Mouse (Mus musculus) c-Kit-positive CD71-positive TER-119-positive erythroid progenitor cells, embryonic 14.5 days (primary cell): ENCODE data around the gene Apoc3.

Experiments used
- DNase-seq: peaks from one replicate; pipeline ENCODE4 v3.0.0-alpha.2; 2013; ENCODE audit warnings: low spot score

Gene Apoc3

DNA sequence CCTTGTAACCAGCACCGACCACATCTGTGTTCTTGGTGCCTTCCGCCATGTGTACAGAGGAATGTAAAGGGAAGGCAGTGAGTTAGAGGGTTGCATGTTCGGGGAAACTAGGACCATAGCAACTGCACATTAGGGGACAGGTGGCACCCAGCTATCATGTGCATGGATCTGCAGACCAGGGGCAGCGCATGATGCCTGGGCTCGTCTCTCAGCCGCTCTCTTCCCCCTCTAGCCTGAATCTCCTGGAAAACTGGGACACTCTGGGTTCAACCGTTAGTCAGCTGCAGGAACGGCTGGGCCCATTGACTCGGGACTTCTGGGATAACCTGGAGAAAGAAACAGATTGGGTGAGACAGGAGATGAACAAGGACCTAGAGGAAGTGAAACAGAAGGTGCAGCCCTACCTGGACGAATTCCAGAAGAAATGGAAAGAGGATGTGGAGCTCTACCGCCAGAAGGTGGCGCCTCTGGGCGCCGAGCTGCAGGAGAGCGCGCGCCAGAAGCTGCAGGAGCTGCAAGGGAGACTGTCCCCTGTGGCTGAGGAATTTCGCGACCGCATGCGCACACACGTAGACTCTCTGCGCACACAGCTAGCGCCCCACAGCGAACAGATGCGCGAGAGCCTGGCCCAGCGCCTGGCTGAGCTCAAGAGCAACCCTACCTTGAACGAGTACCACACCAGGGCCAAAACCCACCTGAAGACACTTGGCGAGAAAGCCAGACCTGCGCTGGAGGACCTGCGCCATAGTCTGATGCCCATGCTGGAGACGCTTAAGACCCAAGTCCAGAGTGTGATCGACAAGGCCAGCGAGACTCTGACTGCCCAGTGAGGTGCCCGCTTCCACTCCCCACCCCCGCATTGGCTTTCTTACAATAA is 5.6 kb downstream of the Apoc3 start:
- DNase-seq: peak; percentile 39

DNA sequence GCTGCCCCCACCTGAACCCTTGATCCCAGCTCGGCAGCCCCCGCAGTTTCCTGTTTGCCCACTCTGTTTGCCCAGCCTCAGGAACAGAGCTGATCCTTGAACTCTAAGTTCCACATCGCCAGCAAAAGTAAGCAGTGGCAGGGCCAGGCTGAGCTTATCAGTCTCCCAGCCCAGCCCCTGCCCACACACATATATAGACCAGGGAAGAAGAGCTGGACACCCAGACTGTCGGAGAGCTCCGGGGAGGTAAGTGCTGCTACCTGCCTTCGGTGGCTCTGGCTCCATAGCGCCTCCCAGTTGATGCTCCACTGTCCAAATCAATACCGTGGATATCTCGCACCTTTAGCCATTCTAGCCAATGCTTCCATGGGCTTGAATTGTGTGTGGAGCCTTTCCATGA is 6.9 kb downstream of the Apoc3 start, which contains the start of gene Apoa1:
TSS of gene Apoa1 (plus strand) at position 90 of the 400 bp plus-strand sequence.
- DNase-seq: no peak

DNA sequence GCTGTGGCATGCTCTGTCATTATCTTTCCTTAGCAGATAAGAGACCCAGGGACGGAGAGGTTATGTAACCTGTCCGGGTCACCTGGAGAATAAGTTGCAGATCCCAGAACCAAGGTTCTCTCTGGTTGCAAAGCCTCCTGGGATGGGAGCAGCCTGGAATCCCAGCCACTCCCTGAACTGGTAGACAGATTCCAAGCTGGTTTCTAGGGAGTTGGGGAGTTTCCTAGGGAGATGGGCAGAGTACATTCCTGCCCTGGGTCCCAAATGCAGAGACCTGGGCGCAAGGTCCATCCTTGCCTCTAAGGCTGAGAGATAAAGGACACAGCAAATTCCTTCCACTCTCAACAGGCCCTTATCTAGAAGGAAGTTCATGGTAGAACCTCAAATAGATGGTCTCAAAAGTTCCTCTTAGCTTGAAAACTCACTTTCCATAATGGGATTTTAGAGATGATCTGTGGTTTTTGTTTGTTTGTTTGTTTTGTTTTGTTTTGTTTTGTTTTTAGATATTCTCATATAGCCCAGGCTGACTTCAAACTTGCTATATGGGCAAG is 8.3 kb downstream of the Apoc3 start:
- no peak for DNase-seq

DNA sequence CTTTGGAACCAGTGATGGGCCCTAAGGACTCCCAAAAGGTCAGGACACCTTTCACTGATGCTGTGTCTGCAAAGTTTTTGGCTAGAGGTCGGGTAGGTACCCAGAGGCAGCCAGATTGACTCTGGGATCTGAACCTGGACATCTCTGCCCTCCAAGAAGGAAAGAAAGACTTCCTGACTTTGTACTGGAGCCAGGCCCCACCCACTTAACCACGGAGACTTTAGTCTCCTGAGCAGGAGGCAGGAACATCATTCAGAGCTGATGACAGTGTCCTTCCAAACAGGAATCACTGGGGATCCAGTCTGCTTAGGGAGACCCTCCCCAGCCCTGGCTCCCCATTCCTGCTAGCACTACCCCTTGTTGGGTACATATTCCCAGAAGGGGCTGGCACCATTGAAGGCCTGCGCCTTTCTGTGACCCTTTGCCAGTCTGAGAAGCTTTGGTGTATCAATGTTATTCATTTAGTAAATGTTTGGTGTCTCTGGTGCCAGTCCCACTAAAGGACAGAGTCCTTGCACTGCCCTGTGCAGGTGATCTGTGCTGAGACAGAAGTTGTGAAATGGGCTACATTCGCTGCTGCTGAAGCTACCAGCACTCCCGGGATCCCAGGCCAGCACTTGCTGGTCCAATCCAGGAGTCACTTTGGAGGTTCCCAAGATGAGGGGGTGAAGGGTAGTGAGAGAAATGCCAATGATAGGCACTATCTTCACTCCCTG is 10.3 kb downstream of the Apoc3 start:
- DNase-seq: no peak

DNA sequence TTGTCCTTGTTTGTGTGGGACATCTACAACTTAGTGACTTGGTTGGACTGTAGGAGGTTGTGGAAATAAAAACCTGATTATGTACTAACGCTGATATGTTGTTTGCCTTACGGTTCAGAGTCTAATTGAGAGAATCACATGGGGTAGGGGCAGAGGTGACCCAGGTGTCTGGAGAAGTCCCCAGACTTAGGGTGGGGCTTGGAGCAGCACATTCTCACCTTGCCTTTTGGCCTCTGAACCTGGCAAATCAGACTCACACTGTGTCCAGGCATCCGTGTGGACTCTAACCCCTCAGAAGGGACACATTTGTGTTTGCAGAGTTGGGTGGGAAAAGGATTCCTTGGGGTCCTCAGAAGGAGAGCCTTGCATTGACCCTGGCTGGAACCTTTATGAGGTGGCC is 11.3 kb downstream of the Apoc3 start:
- DNase-seq: no peak

DNA sequence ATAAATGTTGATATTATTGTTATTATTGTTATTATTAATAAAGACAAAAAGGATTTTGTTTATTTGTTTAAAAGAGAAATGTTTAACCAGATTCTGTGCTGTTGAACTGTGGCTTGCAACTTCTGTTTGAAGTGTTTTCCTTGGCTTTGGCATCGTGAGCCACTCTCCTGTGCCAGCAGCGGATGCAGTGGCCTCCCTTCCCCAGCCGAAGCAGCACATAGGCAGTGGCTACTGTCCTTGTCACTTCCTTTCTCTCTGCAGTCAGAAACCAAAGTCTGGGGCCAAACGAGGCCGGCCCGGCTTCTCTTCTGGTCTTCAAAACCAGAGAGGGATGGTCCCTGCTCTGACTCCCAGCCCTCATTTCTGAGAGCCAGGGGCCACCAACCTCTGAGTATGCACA is 12.3 kb downstream of the Apoc3 start:
- DNase-seq: no peak

DNA sequence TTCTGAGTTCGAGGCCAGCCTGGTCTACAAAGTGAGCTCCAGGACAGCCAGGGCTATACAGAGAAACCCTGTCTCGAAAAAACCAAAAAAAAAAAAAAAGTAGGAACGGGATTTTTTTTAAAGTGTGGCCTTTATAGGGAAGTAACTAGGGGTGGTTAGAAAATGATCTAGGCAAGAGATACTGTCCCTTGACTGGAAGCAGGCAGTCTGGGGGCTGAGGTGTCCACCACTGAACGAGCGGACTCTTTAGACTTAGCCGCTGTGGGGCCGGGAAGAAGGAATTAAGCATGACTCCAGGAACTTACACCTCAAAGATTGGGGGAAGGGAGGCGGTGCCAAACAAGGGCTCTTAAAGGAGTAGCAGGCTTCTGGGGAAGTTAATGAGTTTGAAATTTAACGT is 17.3 kb downstream of the Apoc3 start:
- no peak for DNase-seq

DNA sequence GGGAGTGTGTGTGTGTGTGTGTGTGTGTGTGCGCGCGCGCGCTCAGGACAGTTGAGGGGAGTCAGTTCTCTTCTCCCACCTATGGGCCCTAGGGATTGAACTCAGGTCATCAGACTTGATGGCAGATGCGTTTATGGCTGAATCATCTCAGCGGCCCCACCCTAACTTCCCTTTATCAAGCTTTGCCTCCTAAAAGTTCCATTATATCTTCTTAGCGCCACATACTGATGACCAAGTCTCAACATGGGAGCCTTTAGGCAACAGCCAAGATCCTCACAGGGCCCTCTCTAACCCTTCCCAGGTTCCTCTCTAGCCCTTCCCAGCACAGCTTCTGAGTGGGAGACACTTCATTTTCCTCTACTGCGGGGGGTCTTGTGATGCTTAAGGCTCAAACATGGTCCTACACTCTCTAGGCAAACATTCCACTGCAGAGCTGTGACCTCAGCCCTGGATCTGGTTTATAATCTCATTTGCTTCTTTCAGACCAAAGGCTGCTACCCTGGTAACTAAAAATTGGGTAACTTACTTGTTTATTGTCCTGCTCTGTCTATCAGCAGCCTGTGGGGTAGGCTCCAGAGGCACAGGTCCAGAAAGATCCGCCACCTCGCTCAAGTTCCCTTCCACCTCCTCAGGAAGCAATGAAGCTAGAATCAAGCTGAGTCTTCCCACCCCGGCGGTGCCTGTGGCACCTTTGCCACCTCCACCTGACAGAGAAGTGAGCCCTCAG is 18.5 kb downstream of the Apoc3 start:
- DNase-seq: no peak

DNA sequence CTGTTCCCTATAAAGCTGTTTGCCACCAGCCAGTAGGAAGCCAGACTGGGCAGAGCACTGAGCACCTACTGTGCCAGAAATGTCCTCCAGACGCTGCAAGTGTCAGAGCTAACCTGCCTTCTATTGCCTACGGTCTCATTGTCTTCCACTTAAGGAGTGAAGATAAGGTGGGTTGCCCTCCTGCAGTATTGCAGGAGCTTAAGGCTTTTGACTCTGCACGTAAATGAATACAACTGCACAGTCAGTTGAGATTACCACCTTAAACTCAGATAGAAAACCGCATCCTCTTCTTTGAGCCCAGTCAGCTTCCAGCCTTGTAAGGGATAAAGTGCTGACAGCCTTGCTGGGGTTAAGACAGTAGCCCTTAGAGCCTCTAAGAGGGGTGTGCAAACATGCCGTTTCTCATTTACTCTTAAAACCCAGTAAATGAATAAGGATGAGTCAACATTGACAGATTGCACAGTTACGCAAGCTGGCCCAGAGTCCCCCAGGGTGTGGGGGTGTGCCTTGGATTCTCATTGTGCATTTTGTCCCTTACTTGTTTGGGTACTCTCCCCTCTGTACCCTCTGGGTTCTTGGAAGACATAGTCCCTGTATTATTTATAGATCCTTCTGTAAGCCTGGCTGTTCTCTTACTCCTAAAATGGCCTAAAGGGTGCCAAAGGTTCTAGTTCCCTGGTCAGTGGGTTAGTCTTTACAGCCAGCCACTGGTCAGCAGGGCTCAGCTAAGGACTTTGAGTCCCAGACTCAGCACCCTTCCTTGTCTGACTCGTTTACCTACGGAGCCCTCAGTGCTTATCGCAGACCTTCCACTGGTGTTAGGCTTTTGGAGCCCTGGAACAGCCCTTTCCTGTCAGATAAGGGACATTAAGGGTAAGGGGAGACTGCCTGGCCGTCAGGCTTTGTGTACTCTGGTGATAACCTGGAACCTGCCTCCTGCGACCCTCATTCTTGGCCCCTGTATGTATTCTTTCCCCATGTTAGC is 19.8 kb downstream of the Apoc3 start:
- peak; percentile 26 for DNase-seq

DNA sequence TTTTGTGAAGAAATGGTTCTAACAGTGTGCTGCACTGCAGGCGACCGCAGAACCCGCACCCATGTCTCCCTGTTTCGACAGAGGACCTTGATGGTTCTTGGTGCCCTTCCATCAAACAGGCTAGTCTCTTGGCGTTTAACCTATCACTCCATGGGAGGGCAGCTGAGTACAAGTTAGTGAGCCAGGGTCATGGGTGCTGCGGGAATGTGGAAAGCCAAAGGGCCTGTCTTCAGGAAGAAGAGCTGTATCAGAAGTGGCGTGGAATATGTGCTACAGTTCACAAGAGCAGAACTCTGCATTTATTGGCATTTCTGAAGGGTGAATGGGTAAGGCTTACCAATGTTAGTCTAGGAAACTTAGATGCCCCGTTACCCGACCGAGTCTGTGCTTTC is 20.5 kb downstream of the Apoc3 start:
- no peak for DNase-seq

DNA sequence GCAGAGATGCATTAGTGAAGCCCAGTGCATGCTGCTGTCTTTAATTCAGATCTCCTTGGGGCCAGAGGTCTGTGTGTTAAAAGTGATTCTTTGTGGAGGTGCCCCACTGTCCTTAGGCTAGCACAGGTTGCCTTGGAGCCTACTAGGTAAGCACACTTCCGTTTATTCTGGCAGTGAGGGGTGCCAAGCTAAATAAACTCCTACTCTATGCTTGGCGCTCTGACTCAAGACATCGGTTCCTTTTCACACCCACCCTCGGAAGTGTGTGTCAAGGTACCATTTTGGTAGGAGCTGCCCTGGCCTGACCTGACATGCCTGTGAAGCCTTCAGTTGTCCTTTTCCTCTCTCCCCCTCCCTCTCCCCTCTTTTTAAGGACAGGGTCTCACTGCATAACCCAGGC is 21.2 kb downstream of the Apoc3 start:
- no peak for DNase-seq

DNA sequence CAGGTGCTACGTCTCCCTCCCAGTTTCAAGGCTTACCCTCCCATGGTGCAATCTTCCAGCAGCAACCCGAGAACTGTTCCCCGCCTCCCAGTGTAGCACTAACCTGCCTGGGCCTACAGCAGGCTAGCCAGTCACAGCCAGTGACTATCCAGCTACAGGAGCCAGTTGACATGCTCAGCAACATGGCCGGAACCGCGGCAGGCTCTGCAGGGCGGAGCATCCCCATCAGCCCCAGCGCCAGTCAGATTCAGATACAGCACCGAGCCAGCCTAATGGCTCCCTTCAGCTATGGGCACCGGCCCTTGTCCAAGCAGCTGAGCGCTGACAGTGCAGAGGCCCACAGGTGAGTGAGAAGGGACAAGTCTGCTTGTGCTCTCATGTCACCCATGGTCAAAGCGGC is 25.0 kb downstream of the Apoc3 start:
- no peak for DNase-seq

DNA sequence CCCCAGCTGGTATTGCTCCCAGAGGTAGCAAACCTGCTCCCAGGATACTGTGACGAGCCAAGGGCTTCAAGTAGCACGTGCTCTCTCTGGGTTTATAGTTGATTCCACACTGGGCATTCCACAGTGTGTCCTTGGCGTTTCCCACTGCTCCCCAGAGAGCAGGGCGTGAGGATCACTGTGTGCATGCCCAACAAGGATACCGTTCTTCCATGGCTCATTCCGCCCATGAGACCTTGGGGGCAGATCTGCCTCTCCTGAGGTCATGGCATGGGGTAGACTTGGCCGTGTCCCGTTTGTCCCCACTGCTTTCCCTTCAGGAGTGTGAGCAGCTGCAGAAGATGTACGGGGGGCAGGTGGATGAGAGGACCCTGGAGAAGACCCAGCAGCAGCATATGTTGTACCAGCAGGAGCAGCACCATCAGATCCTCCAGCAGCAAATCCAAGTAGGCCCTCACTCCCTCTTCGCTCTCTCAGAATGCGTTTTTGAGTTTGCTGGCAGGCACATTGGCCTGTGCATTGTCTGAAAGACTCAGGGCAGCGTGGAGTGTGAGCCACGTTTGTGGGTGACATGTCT is 26.9 kb downstream of the Apoc3 start:
- DNase-seq: no peak

DNA sequence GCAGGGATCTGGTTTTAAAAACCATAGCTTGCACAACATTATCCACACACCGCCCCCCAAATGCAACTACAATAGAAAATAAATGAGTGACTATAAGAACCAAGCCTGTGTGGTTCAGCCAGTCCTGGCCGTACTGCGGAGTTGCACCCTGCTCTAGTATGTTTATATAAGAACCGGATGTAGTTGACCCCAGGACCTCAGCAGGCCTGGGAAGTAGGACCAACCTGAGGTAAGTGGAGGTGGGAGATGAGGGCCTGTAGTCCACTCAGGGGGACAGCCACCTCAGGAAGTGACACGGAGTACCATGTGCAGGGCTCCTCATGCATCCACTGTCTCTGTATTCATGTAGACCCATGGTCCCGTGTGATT is 28.0 kb downstream of the Apoc3 start:
- DNase-seq: no peak

DNA sequence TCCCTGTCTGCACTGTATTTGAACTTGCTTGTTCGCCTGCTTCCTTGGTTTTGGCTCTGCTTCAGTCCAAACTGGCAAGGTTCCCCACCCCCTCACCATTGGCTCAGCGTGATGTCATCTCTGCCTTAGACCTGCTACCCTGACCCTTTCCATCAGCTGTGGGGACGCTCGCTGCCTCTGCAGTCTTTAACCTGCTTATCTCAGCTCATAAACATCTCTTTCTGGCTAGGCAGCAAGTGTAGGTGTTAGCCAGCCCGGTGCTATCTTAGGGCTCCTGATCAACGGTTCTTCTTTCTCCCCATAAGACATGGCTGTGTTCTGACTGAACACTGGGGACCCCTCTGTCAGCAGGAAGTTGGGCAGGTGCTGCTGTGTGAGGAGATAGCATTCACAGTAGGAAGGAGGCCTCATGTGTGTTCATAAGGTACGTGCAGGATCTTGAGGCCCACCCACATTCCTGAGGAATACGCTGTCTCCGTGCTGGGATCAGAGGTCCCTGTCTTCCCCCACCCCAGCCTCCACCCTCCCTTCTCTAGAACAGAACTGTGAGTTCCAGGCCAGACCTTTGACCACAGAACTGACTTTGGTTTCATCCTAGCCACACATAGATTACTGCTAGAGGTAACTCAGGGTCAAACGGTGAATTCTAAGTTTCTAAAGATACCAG is 28.5 kb downstream of the Apoc3 start:
- no peak for DNase-seq

DNA sequence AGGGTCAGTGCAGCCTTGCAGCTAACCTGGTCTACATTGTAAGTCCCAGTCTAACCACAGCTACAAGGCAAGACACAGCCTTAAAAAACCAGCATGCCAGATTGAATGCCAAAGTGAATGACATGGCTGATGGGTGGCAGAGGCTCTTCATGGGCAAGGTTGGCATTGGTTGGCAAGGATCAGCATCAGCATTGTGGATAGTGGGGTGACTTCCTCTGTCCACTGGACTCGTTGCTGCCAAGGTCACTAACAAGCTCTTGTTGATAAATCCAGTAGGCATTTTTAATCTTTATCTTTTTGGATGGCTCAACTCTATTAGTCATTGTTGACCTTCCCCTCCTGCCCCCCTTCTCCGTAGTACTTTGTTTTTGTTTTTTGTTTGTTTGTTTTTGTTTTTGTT is 35.8 kb downstream of the Apoc3 start:
- DNase-seq: no peak

DNA sequence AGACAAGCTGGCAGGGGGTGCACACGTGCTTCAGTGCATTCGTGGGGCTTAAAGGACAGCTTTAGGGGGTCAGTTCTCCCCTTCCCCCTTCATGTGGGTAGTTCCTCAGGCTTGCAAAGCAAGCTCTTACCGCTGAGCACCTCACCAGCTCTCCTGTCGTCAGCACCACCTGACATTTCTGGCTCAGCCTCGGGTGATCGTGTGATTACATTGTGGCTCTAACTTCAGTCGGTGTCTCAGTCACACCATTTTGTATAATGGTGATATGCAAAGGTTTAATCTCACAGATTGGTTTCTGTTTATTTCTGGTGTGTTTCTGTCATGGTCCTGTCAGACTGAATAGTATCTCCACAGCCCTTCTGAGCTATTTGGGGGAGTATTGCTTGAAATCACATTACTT is 36.5 kb downstream of the Apoc3 start:
- no peak for DNase-seq

DNA sequence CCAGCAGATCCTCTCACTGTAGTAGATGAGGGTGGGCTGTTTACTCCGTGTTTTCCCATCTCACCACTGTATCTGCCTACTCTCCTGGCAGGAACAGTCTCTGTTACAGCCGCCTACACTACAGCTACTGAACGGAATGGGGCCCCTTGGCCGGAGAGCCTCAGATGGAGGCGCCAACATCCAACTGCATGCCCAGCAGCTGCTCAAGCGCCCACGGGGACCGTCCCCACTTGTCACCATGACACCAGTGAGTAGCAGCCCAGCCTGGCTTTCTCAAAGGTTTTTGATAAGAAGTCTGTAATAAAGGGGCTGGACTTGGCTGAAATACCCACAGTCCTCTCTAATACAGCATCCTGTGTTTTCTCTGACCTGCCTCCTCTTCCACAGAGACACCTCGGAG is 37.0 kb downstream of the Apoc3 start:
- DNase-seq: no peak

DNA sequence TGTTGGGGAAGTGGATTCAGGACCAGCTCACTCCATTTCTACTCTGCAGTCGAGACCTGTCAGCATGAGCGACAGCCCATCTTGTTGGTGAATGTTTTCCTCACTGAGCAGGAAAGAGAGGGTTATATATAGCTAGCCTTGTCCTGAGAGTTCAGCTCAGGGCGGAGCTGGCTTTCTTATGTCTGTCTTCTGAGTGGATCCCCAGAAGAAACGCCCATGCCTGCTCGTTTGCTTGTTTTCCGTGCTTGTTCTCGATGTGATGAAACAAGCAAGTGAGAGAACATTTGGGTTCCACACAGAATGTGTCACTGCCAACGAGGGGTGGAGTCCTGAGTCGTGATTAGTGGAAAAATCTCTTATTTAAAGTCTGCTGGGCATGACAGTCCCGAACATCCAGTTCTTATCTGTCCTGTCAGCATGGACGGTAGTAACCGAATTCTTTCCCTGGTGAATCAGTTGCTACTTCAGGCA is 38.7 kb downstream of the Apoc3 start:
- no peak for DNase-seq

DNA sequence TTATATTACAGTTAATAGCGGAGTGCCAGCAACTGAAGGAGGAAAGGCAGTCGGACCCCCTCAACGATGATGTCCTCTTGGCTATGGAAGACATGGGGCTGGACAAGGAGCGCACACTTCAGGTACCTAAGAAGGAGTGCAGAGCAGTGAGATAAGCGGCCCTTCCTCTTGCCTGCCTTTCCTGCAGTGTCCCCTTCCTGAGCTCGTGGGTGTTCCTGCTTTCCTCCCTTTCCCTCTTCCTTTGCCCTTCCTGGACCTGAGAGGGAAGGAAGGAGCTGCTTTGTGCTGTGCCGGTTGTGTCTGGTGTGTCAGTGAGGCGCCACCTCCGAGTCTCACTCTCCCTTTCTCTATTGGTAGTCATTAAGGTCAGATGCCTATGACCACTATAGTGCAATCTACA is 40.6 kb downstream of the Apoc3 start:
- no peak for DNase-seq
